Mouse (Mus musculus) embryonic facial prominence, embryonic 15.5 days (tissue): ENCODE results near the gene Atp5d. TPM values are rescaled to one million over a fixed set of nuclear protein-coding genes. Genes with fewer than 3 reads are reported as not detected.

Source experiments
- ATAC-seq: fragments of 200-750 bp; cut with Nextera tagmentation; 2 replicates; pipeline ENCODE4 v1.8.0; 2017; ENCODE audit warnings: low read depth, moderate TSS enrichment; ENCODE audit not compliant: insufficient number of reproducible peaks, low FRiP score, low TSS enrichment
- H3K27ac ChIP-seq: fragments of 300-500 bp; sonication (generic); replicated peaks from 2 replicates; pipeline ENCODE4 v1.5.1; 2015; ENCODE audit warnings: mild to moderate bottlenecking, inconsistent platforms
- H3K27me3 ChIP-seq: fragments of 300-500 bp; sonication (generic); 2 replicates; pipeline ENCODE4 v1.6.1; 2015; ENCODE audit warnings: inconsistent platforms
- H3K36me3 ChIP-seq: fragments of 300-500 bp; sonication (generic); 2 replicates; pipeline ENCODE4 v1.6.1; 2015; ENCODE audit warnings: mild to moderate bottlenecking, inconsistent platforms
- H3K4me1 ChIP-seq: fragments of 300-500 bp; sonication (generic); 2 replicates; pipeline ENCODE4 v1.6.1; 2015; ENCODE audit warnings: inconsistent platforms
- H3K4me2 ChIP-seq: fragments of 300-500 bp; sonication (generic); replicated peaks from 2 replicates; pipeline ENCODE4 v1.6.1; 2015; ENCODE audit warnings: mild to moderate bottlenecking, inconsistent platforms
- H3K4me3 ChIP-seq: fragments of 300-500 bp; sonication (generic); replicated peaks from 2 replicates; pipeline ENCODE4 v1.5.1; 2015; ENCODE audit warnings: mild to moderate bottlenecking, inconsistent platforms
- H3K9ac ChIP-seq: fragments of 300-500 bp; sonication (generic); 2 replicates; pipeline ENCODE4 v1.6.1; 2015; ENCODE audit warnings: inconsistent platforms
- H3K9me3 ChIP-seq: fragments of 300-500 bp; sonication (generic); replicated peaks from 2 replicates; pipeline ENCODE4 v1.6.1; 2016; ENCODE audit warnings: inconsistent platforms
- WGBS: fragments of 180-500 bp; shearing (Covaris S2); methylation state at CpG from one replicate; pipeline ENCODE4 v1.1.7; 2015; 5-methylcytosine and 5-hydroxymethylcytosine counted together
- polyA plus RNA-seq: library from polyadenylated mRNA; unstranded; fragments of >200 nt; fragmentation: Nextera tagmentation; extraction: Ambion mirVana; gene quantifications from 2 replicates; pipeline ENCODE4 v1.2.1, GENCODE M21; 2015

Gene Atp5d
- polyA plus RNA-seq, 1 experiment from 2014 or later: 516 TPM

DNA sequence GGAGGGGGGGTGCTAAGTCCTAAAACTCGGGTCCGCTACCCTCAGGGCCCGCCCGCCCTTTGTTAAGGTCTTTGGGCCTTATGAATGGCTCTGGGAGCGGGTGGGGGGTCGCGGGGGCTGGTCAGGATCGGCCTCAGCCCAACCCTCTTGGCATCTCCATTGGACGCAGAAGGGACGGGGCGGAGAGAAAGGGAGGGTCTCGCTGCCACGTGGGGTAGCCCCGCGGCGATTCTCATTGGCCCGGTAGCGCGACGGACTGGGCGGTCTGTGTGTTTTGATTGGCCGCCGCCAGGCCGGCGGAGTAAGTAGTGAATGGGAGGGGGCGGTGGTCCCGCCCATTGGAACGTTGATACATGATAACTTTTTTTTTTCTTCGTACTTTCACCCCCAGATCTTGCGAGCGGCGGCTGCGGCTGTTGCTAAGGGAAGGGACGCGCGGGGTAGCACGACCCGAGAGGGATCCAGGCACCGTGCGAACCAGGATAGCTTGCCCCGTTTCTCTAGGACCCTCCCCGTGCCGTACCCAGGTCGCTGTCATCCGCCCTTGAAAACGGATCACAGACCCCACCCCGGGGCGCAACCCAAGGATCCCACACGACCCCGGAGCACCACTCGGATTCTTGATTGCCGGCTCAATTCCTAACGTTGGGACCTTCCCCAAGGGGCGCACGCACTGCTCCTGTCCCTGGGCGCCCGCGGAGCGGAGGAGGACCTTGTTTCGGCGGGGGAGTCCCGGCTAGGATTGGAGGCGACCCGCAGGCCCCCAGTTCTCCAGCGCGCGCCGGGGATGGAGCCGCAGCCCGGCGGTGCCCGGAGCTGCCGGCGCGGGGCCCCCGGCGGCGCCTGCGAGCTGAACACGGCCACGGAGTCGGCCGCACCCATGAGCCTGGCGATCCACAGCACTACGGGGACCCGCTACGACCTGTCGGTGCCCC lies 11.1 kb downstream of the Atp5d start:
- peaks cover 33% of the 10 kb centered on the region for H3K36me3 ChIP-seq
- H3K4me1 ChIP-seq: peaks cover 65% of the 10 kb centered on the region
- peak overlapping the region; percentile 100 for H3K27ac ChIP-seq
- WGBS: under 1% methylated on average over 85 of the region's 88 CpGs
- H3K4me2 ChIP-seq: peak overlapping the region; percentile 83
- H3K27me3 ChIP-seq: no peaks in the 10 kb centered on the region
- peak overlapping the region; percentile 90 for H3K4me3 ChIP-seq
- peak overlapping the region; percentile 91 for H3K9ac ChIP-seq
- peak; percentile 87 for ATAC-seq
- H3K9me3 ChIP-seq: no peaks in the 10 kb centered on the region

DNA sequence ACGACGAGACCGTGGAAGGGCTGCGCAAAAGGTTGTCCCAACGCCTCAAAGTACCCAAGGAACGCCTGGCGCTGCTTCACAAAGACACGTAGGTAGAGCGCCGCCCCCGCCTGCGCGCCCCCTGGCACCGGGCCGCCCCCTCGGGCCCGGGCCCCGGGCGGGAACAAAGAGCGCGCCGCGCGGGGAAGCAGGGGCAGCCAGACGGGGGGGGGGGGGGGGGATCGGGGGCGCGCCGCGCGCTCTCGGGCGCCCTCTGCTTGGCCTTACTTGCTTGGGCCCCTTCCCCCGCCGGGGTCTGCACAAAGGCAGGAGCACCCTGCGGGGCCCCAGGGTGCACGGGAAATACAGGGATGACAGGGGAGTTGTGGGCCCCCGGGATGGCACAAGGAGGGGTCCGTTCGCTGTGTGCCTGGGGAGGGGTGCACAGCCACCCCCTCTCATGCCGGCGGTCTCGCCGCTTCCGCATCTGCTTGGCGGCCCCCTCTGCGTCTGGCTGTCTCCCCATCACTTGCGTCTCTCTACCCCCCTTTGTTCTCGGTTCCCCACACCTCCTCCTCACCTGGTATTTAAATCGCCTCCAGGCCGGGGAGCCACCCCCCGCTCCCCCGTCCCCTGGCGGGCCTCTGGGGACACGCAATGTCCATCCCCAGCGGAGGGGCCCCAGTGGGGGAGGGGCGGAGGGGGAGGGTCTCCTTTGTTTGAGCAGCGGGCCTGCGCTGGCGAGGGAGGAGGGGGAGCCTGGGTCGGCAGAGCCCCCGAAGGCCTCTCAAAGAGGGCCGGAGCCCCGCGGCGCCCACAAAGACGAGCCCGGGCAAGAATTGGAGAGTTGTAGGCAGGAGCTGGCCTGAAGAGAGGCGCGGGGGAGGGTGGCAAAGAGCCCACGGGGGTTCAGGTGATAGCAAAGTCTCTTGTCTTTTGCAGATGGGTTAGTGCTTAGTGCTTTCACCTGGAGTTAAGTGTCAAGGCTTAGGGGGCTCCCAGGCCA lies 12.1 kb downstream of the Atp5d start:
- Histone ChIP-seq H3K4me3 (peak overlapping the region; percentile 90), H3K9me3 (no peaks in the 10 kb centered on the region), H3K36me3 (peaks cover 33% of the 10 kb centered on the region), H3K4me2 (peak overlapping the region; percentile 83), H3K27ac (peak overlapping the region; percentile 100), H3K27me3 (no peaks in the 10 kb centered on the region), H3K9ac (peak overlapping the region; percentile 91), H3K4me1 (peaks cover 67% of the 10 kb centered on the region)
- no peak for ATAC-seq
- 0% methylated on average over 51 of the region's 71 CpGs for WGBS

DNA sequence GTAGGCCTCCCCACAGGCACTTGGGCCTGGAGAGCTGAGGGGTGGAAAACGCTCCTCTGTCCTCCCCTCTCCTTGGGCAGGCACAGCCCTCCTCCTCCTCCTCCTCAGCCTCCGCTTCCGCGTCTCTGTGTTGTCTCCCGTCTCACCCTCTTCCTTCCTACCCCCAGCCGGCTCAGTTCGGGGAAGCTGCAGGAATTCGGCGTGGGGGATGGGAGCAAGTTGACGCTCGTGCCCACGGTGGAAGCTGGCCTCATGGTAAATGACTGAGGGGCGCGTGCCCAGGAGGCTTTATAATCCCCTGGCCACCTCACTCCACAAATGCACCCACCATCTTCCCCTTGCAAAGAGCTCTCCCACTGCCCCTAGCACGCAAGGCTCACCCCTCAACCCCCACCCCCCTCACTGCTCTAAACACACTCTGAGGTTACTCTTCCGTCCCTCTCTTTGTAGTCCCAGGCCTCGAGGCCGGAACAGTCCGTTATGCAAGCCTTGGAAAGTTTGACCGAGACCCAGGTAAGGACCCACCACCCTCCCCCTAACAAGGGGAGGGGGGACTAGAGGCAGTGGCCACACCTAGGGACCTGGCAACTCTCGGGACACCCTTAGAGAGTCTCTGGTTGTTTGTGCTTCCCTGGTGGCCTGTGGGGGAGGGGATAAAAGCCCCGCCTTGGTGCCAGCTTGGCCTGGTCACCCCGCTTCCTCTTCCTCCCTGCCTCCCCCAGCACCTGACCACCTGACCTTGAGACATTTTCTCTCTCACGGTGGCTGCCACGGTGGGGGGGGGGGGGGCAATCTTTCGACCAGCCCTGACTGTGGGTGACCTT lies 13.0 kb downstream of the Atp5d start:
- under 1% methylated on average over 25 of the region's 26 CpGs for WGBS
- ATAC-seq: no peak
- H3K27me3 ChIP-seq: no peaks in the 10 kb centered on the region

DNA sequence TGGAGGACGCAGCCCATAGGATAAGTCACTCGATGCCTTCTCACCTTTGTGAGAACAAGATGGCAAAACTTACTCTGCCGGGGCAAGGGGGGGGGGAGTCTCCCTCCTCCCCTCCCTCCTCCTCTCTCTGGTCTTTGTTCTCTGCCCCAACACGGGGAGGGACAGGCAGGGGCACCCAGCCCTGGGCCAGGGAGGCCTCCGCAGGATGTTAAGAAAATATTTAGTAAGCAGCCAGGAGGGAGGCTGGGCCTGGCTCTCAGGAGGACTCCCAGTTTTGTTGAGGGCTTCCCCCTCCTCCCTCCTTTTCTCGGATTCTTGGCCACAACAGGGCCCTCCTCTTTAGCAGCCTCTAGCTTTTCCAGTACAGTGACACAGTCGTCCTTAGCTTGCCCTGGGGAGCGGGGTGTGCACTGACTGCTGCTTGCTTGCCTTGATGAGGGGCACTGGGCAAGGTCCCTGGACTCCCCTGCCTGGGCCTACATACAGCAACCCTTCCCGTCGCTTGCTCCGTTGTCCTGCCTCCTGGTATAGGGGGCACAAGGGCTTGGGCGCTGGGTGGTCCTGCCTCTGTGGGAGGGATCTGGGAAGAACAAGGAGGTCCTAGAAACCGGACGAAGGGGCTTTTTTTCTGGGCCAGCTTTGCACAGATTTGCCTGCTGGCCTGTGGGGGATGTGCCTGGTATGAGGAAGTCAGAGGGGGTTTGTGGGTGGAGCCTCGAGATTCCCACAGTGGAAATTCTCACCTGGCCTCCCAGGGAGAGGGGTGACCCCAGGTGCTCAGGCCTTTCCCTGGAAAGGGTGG lies 13.8 kb downstream of the Atp5d start:
- Histone ChIP-seq H3K27ac (peak overlapping the region; percentile 100), H3K9ac (peak overlapping the region; percentile 91)
- WGBS: 5% methylated on average over 14 of the region's 15 CpGs

More for the DNA sequence above, 13.0 kb downstream of the Atp5d start:
- H3K9me3 ChIP-seq: no peaks in the 10 kb centered on the region
- peak overlapping the region; percentile 90 for H3K4me3 ChIP-seq
- H3K4me2 ChIP-seq: peak overlapping the region; percentile 83
- H3K27ac ChIP-seq: peak overlapping the region; percentile 100
- H3K36me3 ChIP-seq: peaks cover 42% of the 10 kb centered on the region
- peak overlapping the region; percentile 91 for H3K9ac ChIP-seq
- H3K4me1 ChIP-seq: peaks cover 66% of the 10 kb centered on the region

DNA sequence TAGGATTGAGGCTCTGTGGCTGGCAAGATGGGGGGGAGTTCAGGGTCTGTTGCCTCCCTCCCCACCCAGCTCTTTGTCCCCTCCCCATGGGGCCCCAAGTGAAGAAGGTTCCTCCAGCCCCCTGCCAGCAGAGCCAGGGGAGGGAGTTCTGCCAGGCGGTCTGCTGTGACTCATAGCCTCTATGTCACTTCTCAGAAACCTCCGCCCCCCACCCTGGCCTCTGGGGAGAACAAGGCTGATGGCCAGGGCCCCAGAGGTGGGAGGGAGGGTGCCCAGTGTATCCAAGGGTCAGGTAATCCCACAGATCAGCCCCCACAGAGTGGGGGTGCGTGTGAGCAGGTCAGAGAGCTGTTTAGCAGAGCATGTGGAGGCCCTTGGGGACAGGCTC lies 14.4 kb downstream of the Atp5d start:
- Histone ChIP-seq H3K4me3 (peak overlapping the region; percentile 90), H3K4me1 (peaks cover 64% of the 10 kb centered on the region), H3K36me3 (peaks cover 55% of the 10 kb centered on the region), H3K4me2 (peak overlapping the region; percentile 83), H3K27ac (peak overlapping the region; percentile 100), H3K27me3 (no peaks in the 10 kb centered on the region), H3K9ac (peak overlapping the region; percentile 91; the same call in 1 of the 2 replicates), H3K9me3 (no peaks in the 10 kb centered on the region)
- no peak for ATAC-seq
- 33% methylated on average over 3 of the region's 3 CpGs for WGBS

More for the DNA sequence above, 13.8 kb downstream of the Atp5d start:
- Histone ChIP-seq H3K4me2 (peak overlapping the region; percentile 83), H3K9me3 (no peaks in the 10 kb centered on the region), H3K27me3 (no peaks in the 10 kb centered on the region), H3K36me3 (peaks cover 51% of the 10 kb centered on the region), H3K4me3 (peak overlapping the region; percentile 90), H3K4me1 (peaks cover 66% of the 10 kb centered on the region)
- ATAC-seq: no peak

DNA sequence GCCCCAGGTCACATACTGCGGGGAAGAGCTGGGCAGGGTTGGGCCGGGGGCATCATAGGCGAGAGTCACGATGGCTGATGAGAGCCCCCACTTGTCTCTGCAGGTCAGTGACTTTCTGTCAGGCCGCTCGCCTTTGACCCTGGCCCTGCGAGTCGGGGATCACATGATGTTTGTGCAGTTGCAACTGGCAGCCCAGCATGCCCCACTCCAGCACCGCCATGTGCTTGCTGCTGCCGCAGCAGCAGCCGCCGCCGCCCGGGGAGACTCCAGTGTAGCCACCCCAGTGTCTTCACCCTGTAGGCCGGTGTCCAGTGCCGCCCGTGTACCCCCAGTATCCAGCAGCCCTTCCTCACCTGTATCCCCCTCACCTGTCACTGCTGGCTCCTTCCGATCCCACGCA lies 15.3 kb downstream of the Atp5d start:
- Histone ChIP-seq H3K27me3 (no peaks in the 10 kb centered on the region), H3K36me3 (peaks cover 55% of the 10 kb centered on the region), H3K9me3 (no peaks in the 10 kb centered on the region), H3K4me3 (peak overlapping the region; percentile 90; the same call in 1 of the 2 replicates), H3K9ac (0 out of 2 replicates have a peak overlapping the region, but pooled peaks have one; percentile 91), H3K4me2 (peak overlapping the region; percentile 83; the same call in 1 of the 2 replicates), H3K4me1 (peaks cover 70% of the 10 kb centered on the region), H3K27ac (peak overlapping the region; percentile 100)
- 80% methylated on average over 19 of the region's 19 CpGs for WGBS
- no peak for ATAC-seq

DNA sequence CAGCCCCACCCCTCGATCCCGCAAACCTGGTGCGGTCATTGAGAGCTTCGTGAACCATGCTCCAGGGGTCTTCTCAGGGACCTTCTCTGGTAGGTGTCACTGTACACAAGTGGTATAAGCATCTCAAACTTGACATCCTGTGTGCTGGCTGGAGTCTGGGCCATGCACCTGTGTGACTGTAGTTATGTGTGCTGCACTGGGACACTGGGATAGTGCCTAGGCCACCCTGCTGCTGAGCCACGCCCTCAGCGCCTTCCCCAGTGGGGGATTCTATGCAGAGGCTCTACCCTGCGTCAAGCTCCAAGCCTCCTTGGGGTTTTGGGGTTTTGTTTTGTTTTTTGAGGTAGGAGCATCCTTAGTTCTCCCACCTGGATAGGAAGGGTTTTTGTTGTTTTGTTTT lies 16.0 kb downstream of the Atp5d start:
- Histone ChIP-seq H3K27me3 (no peaks in the 10 kb centered on the region), H3K4me1 (peaks cover 77% of the 10 kb centered on the region), H3K9ac (no peak overlapping the region), H3K4me3 (no peak overlapping the region), H3K36me3 (peaks cover 55% of the 10 kb centered on the region), H3K4me2 (no peak overlapping the region), H3K9me3 (no peaks in the 10 kb centered on the region), H3K27ac (no peak overlapping the region)
- no peak for ATAC-seq
- 83% methylated on average over 7 of the region's 7 CpGs for WGBS

DNA sequence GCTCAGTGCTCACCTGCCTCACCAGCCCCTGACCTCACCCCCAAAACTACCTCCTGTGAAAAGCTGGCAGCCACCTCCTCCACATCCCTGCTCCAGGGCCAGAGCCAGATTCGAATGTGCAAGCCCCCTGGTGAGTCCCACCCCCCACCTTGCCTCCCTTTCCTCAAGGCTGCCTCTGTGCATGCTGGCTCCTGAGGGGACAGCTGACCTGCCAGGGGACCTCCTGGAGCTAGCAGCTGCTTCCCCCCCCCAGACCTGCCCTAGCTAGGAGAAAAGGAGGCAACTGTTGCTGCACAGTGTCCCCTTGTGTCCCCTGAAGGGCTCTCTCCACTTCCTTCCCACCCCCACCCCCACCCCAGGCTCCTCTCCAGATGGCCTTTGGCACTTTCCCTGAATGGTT lies 16.8 kb downstream of the Atp5d start:
- Histone ChIP-seq H3K27me3 (no peaks in the 10 kb centered on the region), H3K36me3 (peaks cover 55% of the 10 kb centered on the region), H3K4me3 (no peak overlapping the region), H3K27ac (peak overlapping the region; percentile 3; the same call in 1 of the 2 replicates), H3K4me1 (peaks cover 84% of the 10 kb centered on the region), H3K9ac (no peak overlapping the region), H3K4me2 (no peak overlapping the region), H3K9me3 (no peaks in the 10 kb centered on the region)
- no peak for ATAC-seq
- WGBS: 27% methylated on average over 1 of the region's 1 CpGs

DNA sequence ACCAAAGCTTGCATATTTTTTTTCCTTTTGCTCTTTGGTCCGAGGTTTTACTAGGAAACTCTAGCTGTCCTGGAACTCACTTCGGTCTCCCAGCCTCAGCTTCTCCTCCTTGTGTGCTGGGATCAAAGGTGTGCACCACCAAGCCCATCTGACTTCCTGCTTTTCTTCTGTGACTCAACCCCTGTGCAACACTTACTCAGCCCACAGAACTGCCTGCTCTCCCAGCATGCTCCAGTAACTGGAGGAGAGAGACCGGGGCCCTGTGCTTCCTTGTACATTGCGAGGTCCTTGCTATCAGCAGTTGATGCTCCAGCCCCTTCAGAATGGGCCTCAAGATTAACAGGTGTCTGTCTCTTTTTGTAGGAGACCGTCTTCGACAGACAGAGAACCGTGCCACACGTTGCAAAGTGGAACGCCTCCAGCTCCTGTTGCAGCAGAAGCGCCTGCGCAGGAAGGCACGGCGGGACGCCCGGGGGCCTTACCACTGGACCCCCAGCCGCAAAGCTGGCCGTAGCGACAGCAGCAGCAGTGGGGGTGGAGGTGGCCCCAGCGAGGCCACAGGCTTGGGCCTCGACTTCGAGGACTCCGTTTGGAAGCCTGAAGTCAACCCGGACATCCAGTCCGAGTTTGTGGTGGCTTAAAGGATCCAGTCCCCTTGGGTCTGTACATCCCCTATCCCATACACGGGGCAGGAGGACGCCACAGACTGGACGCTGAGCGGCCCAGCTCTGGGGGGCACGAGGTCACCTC lies 17.7 kb downstream of the Atp5d start:
- Histone ChIP-seq H3K9me3 (no peaks in the 10 kb centered on the region), H3K36me3 (peaks cover 55% of the 10 kb centered on the region), H3K4me3 (no peak overlapping the region), H3K27me3 (no peaks in the 10 kb centered on the region), H3K27ac (peak overlapping the region; percentile 98), H3K9ac (no peak overlapping the region), H3K4me1 (peaks cover 93% of the 10 kb centered on the region), H3K4me2 (no peak overlapping the region)
- 77% methylated on average over 29 of the region's 29 CpGs for WGBS
- no peak for ATAC-seq
